Mouse (Mus musculus): ENCODE measurements around the gene Ndel1. TPM values are rescaled to one million over a fixed set of nuclear protein-coding genes. Genes with fewer than 3 reads are reported as not detected.

Gene Ndel1
- total and polyA plus RNA-seq, 3 experiments: 26.2 to 64.3 (median 39.4) TPM

GRCm38 (mm10) chr11:68897120-68897519 is 25.5 kb upstream of the Ndel1 start:
- H3K9me3 ChIP-seq (replicated peaks): no peaks in the 10 kb centered on the region
- H3K4me1 ChIP-seq (ENCODE audit: insufficient read depth, low read depth, low read length): peaks cover 37% of the 10 kb centered on the region
- H3K36me3 ChIP-seq (replicated peaks): no peaks in the 10 kb centered on the region
- H3K27me3 ChIP-seq (ENCODE audit: insufficient read depth, low read length): peaks cover 17% of the 10 kb centered on the region; the same call in 1 of the 2 replicates
- TF ChIP-seq CTCF (IDR thresholded peaks at IDR 0.05; ENCODE audit: low read depth, low read length): peak; percentile 85
- TF ChIP-seq GATA1 (IDR thresholded peaks at IDR 0.05; ENCODE audit: borderline replicate concordance, low read length): no peak
- TF ChIP-seq TAL1 (conservative IDR thresholded peaks at IDR 0.05; ENCODE audit: low read depth, low read length): no peak
- no peak for TF ChIP-seq GATA2 (IDR thresholded peaks at IDR 0.05; ENCODE audit: borderline replicate concordance, low read depth, low read length)
- TF ChIP-seq POLR2AphosphoS5 (IDR thresholded peaks at IDR 0.05; ENCODE audit: insufficient replicate concordance, low read depth, low read length): no peak
- no peak overlapping the region for H3K4me3 ChIP-seq (ENCODE audit: low read depth, low read length)
- DNase-seq (ENCODE audit: low spot score): no peak
- ATAC-seq (ENCODE audit: extremely low read depth, insufficient number of reproducible peaks, low FRiP score, poor library complexity, severe bottlenecking): 0 out of 2 replicates have a peak, but pooled peaks have one; percentile 22

GRCm38 (mm10) chr11:68896247-68896646 is 24.6 kb upstream of the Ndel1 start:
- no peak for ATAC-seq (ENCODE audit: extremely low read depth, insufficient number of reproducible peaks, low FRiP score, poor library complexity, severe bottlenecking)
- Histone ChIP-seq H3K4me1 (ENCODE audit: insufficient read depth, low read depth, low read length) (peaks cover 39% of the 10 kb centered on the region), H3K27me3 (ENCODE audit: insufficient read depth, low read length) (peaks cover 26% of the 10 kb centered on the region), H3K36me3 (replicated peaks) (no peaks in the 10 kb centered on the region), H3K9me3 (replicated peaks) (no peaks in the 10 kb centered on the region), H3K4me3 (ENCODE audit: low read depth, low read length) (no peak overlapping the region)
- no peak for TF ChIP-seq GATA2 (IDR thresholded peaks at IDR 0.05; ENCODE audit: borderline replicate concordance, low read depth, low read length)
- TF ChIP-seq TAL1 (conservative IDR thresholded peaks at IDR 0.05; ENCODE audit: low read depth, low read length): no peak
- TF ChIP-seq POLR2AphosphoS5 (IDR thresholded peaks at IDR 0.05; ENCODE audit: insufficient replicate concordance, low read depth, low read length): no peak
- DNase-seq (ENCODE audit: low spot score): no peak

- Histone ChIP-seq H3K9me3 (replicated peaks) (no peaks in the 10 kb centered on the region), H3K36me3 (replicated peaks) (no peaks in the 10 kb centered on the region), H3K27me3 (ENCODE audit: insufficient read depth, low read length) (peaks cover 26% of the 10 kb centered on the region), H3K4me1 (ENCODE audit: insufficient read depth, low read depth, low read length) (peaks cover 33% of the 10 kb centered on the region), H3K4me3 (ENCODE audit: low read depth, low read length) (no peak overlapping the region)
- TF ChIP-seq POLR2AphosphoS5 (IDR thresholded peaks at IDR 0.05; ENCODE audit: insufficient replicate concordance, low read depth, low read length) (no peak), CTCF (IDR thresholded peaks at IDR 0.05; ENCODE audit: low read depth, low read length) (no peak)
- DNase-seq (ENCODE audit: low spot score) (no peak), ATAC-seq (ENCODE audit: extremely low read depth, insufficient number of reproducible peaks, low FRiP score, poor library complexity, severe bottlenecking) (no peak)
These were observed 22.3 kb upstream of the Ndel1 start for GRCm38 (mm10) chr11:68893911-68894464.

- no peak overlapping the region for H3K4me3 ChIP-seq (ENCODE audit: low read depth, low read length)
- no peaks in the 10 kb centered on the region for H3K36me3 ChIP-seq (replicated peaks)
- no peak for TF ChIP-seq POLR2AphosphoS5 (IDR thresholded peaks at IDR 0.05; ENCODE audit: insufficient replicate concordance, low read depth, low read length)
- TF ChIP-seq TAL1 (conservative IDR thresholded peaks at IDR 0.05; ENCODE audit: low read depth, low read length): no peak
- no peak for TF ChIP-seq CTCF (IDR thresholded peaks at IDR 0.05; ENCODE audit: low read depth, low read length)
- TF ChIP-seq GATA2 (IDR thresholded peaks at IDR 0.05; ENCODE audit: borderline replicate concordance, low read depth, low read length): no peak
- TF ChIP-seq GATA1 (IDR thresholded peaks at IDR 0.05; ENCODE audit: borderline replicate concordance, low read length): no peak
- H3K9me3 ChIP-seq (replicated peaks): no peaks in the 10 kb centered on the region
- H3K4me1 ChIP-seq (ENCODE audit: insufficient read depth, low read depth, low read length): peaks cover 30% of the 10 kb centered on the region
- H3K27me3 ChIP-seq (ENCODE audit: insufficient read depth, low read length): peaks cover 37% of the 10 kb centered on the region
- no peak for ATAC-seq (ENCODE audit: extremely low read depth, insufficient number of reproducible peaks, low FRiP score, poor library complexity, severe bottlenecking)
- no peak for DNase-seq (ENCODE audit: low spot score)
These were observed 20.7 kb upstream of the Ndel1 start for GRCm38 (mm10) chr11:68892233-68892832.

- no peak for DNase-seq (ENCODE audit: low spot score)
- TF ChIP-seq GATA2 (IDR thresholded peaks at IDR 0.05; ENCODE audit: borderline replicate concordance, low read depth, low read length): no peak
- TF ChIP-seq TAL1 (conservative IDR thresholded peaks at IDR 0.05; ENCODE audit: low read depth, low read length): no peak
- no peak for TF ChIP-seq GATA1 (IDR thresholded peaks at IDR 0.05; ENCODE audit: borderline replicate concordance, low read length)
- no peak for TF ChIP-seq POLR2AphosphoS5 (IDR thresholded peaks at IDR 0.05; ENCODE audit: insufficient replicate concordance, low read depth, low read length)
- no peak for TF ChIP-seq CTCF (IDR thresholded peaks at IDR 0.05; ENCODE audit: low read depth, low read length)
- no peak overlapping the region for H3K4me3 ChIP-seq (ENCODE audit: low read depth, low read length)
These were observed 20.2 kb upstream of the Ndel1 start for GRCm38 (mm10) chr11:68891823-68892222.

GRCm38 (mm10) chr11:68890625-68891024 is 19.0 kb upstream of the Ndel1 start:
- H3K4me1 ChIP-seq (ENCODE audit: insufficient read depth, low read depth, low read length): peaks cover 22% of the 10 kb centered on the region
- H3K4me3 ChIP-seq (ENCODE audit: low read depth, low read length): no peak overlapping the region
- H3K9me3 ChIP-seq (replicated peaks): no peaks in the 10 kb centered on the region
- no peak for DNase-seq (ENCODE audit: low spot score)
- TF ChIP-seq POLR2AphosphoS5 (IDR thresholded peaks at IDR 0.05; ENCODE audit: insufficient replicate concordance, low read depth, low read length) (no peak), GATA2 (IDR thresholded peaks at IDR 0.05; ENCODE audit: borderline replicate concordance, low read depth, low read length) (no peak)
- H3K36me3 ChIP-seq (replicated peaks): no peaks in the 10 kb centered on the region
- peaks cover 37% of the 10 kb centered on the region for H3K27me3 ChIP-seq (ENCODE audit: insufficient read depth, low read length)
- no peak for ATAC-seq (ENCODE audit: extremely low read depth, insufficient number of reproducible peaks, low FRiP score, poor library complexity, severe bottlenecking)

More at GRCm38 (mm10) chr11:68891823-68892222, 20.2 kb upstream of the Ndel1 start:
- Histone ChIP-seq H3K27me3 (ENCODE audit: insufficient read depth, low read length) (peaks cover 37% of the 10 kb centered on the region), H3K9me3 (replicated peaks) (no peaks in the 10 kb centered on the region), H3K4me1 (ENCODE audit: insufficient read depth, low read depth, low read length) (peaks cover 26% of the 10 kb centered on the region), H3K36me3 (replicated peaks) (no peaks in the 10 kb centered on the region)
- no peak for ATAC-seq (ENCODE audit: extremely low read depth, insufficient number of reproducible peaks, low FRiP score, poor library complexity, severe bottlenecking)
